Mouse (Mus musculus) forebrain, embryonic 11.5 days (tissue): ENCODE measurements around the gene Nsun7. TPM values are rescaled to one million over a fixed set of nuclear protein-coding genes. Genes with fewer than 3 reads are reported as not detected.
"Not testable (repeated sequence)": the region's sequence is repeated elsewhere in the genome, so short reads cannot be mapped to it uniquely, and the experiment has no call there.

Experiments
- ATAC-seq: fragments of 200-750 bp; cut with Nextera tagmentation; replicated peaks from 2 replicates; pipeline ENCODE4 v1.8.0; 2017; ENCODE audit warnings: moderate TSS enrichment; ENCODE audit not compliant: low FRiP score
- DNase-seq: peaks from one replicate; pipeline ENCODE4 v3.0.0-alpha.2; 2017; ENCODE audit warnings: low spot score
- H3K27ac ChIP-seq: fragments of 300-500 bp; sonication (generic); 2 replicates; pipeline ENCODE4 v1.5.1; 2014; ENCODE audit warnings: low read depth, low read length
- H3K27me3 ChIP-seq: fragments of 300-500 bp; sonication (generic); 2 replicates; pipeline ENCODE4 v1.6.1; 2014; ENCODE audit warnings: mild to moderate bottlenecking, low read length, mixed read lengths; ENCODE audit not compliant: control insufficient read depth, insufficient read depth
- H3K36me3 ChIP-seq: fragments of 300-500 bp; sonication (generic); 2 replicates; pipeline ENCODE4 v1.6.1; 2014; ENCODE audit warnings: mild to moderate bottlenecking, low read length, moderate library complexity, mixed read lengths; ENCODE audit not compliant: control insufficient read depth, insufficient read depth
- H3K4me1 ChIP-seq: fragments of 300-500 bp; sonication (generic); replicated peaks from 2 replicates; pipeline ENCODE4 v1.6.1; 2014; ENCODE audit warnings: low read length, mixed read lengths; ENCODE audit not compliant: control insufficient read depth, insufficient read depth
- H3K4me2 ChIP-seq: fragments of 300-500 bp; sonication (generic); 2 replicates; pipeline ENCODE4 v1.6.1; 2014; ENCODE audit warnings: low read depth, mild to moderate bottlenecking, low read length, moderate library complexity, mixed read lengths; ENCODE audit not compliant: severe bottlenecking
- H3K4me3 ChIP-seq: fragments of 300-500 bp; sonication (generic); 2 replicates; pipeline ENCODE4 v1.5.1; 2014; ENCODE audit warnings: low read depth, low read length
- H3K9ac ChIP-seq: fragments of 300-500 bp; sonication (generic); 2 replicates; pipeline ENCODE4 v1.6.1; 2014; ENCODE audit warnings: low read length
- H3K9me3 ChIP-seq: fragments of 300-500 bp; sonication (generic); 2 replicates; pipeline ENCODE4 v1.6.1; 2016; ENCODE audit warnings: low read length, mixed read lengths; ENCODE audit not compliant: control insufficient read depth
- WGBS: fragments of 180-500 bp; shearing (Covaris S2); extraction: QIAGEN DNeasy Blood & Tissue Kit; methylation state at CpG from one replicate; pipeline ENCODE4 v1.1.7; 2014; 5-methylcytosine and 5-hydroxymethylcytosine counted together
- polyA plus RNA-seq: library from polyadenylated mRNA; unstranded; fragments of >200 nt; fragmentation: Nextera tagmentation; extraction: Ambion mirVana; gene quantifications from 2 replicates; pipeline ENCODE4 v1.2.1, GENCODE M21; 2014

Gene Nsun7
- polyA plus RNA-seq, 1 experiment from 2014 or later = 0.79 TPM

DNA sequence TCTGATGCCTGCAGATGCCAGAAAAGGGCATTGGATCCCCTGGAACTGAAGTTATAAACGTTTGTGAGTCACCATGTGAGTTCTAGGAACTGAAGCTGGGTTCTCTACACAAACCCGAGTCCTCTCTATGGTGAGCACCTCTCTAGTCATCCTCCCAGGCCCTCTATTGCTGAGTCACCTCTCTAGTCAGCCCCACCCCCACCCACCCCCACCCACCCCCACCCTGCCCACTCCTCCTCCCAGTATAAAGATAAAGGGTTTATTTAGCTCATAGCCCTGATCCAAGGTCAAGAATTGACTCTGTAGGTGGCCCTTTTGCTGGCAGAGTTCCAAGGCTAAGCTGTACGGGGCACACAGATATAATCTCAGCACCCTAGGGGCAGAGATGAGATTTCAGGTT is 27.2 kb upstream of the Nsun7 start:
- H3K9ac ChIP-seq = no peak overlapping the region
- 73% methylated on average over 3 of the region's 3 CpGs for WGBS
- no peak for ATAC-seq

DNA sequence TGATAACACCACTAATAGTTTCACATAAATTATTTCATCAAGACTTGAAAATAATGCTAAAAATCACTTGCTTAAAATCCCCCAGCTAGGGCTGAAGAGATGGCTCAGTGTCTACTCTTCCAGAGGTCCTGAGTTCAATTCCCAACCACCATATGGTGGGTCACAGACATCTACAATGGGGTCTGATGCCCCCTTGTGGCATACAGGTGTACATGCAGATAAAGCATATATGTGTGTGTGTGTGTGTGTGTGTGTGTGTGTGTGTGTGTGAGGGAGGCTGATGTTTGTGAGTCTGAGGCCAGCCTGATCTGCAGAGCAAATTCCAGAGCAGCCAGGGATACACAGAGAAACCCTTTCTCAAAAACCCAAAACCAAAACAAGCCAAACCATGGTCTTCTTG is 17.8 kb upstream of the Nsun7 start:
- H3K4me2 ChIP-seq = no peak overlapping the region
- H3K36me3 ChIP-seq = no peaks in the 10 kb centered on the region
- H3K9me3 ChIP-seq = no peaks in the 10 kb centered on the region
- DNase-seq = no peak
- H3K9ac ChIP-seq = no peak overlapping the region
- H3K4me1 ChIP-seq = peaks cover 5% of the 10 kb centered on the region; the same call in 1 of the 2 replicates
- H3K27me3 ChIP-seq = no peaks in the 10 kb centered on the region
- H3K27ac ChIP-seq = no peak overlapping the region
- no peak for ATAC-seq
- no peak overlapping the region for H3K4me3 ChIP-seq

More for the DNA sequence above, 27.2 kb upstream of the Nsun7 start:
- no peak overlapping the region for H3K4me2 ChIP-seq
- no peak overlapping the region for H3K4me3 ChIP-seq
- H3K9me3 ChIP-seq = no peaks in the 10 kb centered on the region
- no peaks in the 10 kb centered on the region for H3K4me1 ChIP-seq
- DNase-seq = no peak
- H3K27ac ChIP-seq = no peak overlapping the region
- H3K36me3 ChIP-seq = no peaks in the 10 kb centered on the region
- no peaks in the 10 kb centered on the region for H3K27me3 ChIP-seq

DNA sequence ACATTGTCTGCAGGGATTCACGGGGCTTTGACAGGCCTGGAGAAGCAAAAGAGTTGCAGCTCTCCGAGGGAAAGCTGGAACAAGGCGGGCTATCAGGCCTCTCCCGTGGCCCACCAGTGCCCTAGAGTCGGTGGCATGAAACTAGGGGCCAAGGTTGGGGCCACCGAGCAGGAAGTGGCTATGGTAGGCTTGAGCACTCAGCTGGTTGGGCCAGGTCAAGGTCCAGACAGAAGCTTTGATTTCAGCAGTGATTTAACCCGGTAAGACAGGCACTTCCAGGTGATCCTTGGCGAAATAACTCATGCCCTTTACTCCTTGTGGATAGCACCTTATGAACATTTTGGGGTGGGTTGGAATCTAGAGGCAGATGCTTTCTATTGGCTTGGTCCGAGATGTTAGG is 16.2 kb upstream of the Nsun7 start:
- no peak overlapping the region for H3K27ac ChIP-seq

DNA sequence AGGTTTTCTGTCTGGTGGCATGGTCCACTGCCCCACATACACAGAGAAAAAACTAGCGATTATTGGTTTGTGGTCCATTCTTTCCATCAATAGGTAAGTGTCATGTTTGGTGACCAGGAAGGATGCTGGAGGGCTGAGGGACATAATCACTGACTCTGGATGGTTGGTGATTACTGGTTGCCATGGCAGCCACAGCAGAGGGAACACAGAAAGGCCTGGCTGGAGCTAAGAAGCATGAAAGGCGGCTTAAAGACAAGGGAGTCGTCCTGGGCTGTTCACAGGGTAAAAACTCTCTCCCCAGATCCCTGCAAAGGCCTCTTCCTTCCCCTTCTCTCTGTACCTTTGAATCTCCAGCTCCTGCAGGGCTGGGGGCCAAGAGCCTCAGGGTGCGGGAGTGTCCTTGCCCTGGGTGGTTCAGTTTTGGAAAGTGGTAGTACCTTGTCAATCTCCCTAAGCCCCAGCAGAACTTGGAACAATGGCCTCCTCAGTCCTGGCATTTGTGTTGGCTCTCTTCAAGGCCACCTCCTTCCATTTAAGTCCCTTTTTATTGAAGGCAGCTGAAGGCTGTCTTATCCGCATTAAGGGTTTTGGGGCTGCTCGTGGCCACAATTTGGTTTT is 15.5 kb upstream of the Nsun7 start:
- H3K36me3 ChIP-seq = no peaks in the 10 kb centered on the region
- H3K4me2 ChIP-seq = no peak overlapping the region
- H3K4me3 ChIP-seq = no peak overlapping the region
- WGBS = 22% methylated on average over 6 of the region's 6 CpGs
- 0 out of 2 replicates have a peak overlapping the region, but pooled peaks have one; percentile 23 for H3K9ac ChIP-seq
- H3K27me3 ChIP-seq = no peaks in the 10 kb centered on the region
- H3K4me1 ChIP-seq = peaks cover 5% of the 10 kb centered on the region; the same call in 1 of the 2 replicates
- ATAC-seq (peak; percentile 58; the same call in 1 of the 2 replicates), DNase-seq (peak; percentile 53)
- H3K9me3 ChIP-seq = no peaks in the 10 kb centered on the region
- H3K27ac ChIP-seq = peak overlapping the region; percentile 4; the same call in 1 of the 2 replicates

More for the DNA sequence above, 16.2 kb upstream of the Nsun7 start:
- Histone ChIP-seq H3K27me3 (no peaks in the 10 kb centered on the region), H3K4me1 (peaks cover 5% of the 10 kb centered on the region; the same call in 1 of the 2 replicates), H3K9ac (no peak overlapping the region), H3K4me2 (no peak overlapping the region), H3K36me3 (no peaks in the 10 kb centered on the region), H3K4me3 (no peak overlapping the region), H3K9me3 (no peaks in the 10 kb centered on the region)
- 89% methylated on average over 9 of the region's 9 CpGs for WGBS
- no peak for DNase-seq
- no peak for ATAC-seq

DNA sequence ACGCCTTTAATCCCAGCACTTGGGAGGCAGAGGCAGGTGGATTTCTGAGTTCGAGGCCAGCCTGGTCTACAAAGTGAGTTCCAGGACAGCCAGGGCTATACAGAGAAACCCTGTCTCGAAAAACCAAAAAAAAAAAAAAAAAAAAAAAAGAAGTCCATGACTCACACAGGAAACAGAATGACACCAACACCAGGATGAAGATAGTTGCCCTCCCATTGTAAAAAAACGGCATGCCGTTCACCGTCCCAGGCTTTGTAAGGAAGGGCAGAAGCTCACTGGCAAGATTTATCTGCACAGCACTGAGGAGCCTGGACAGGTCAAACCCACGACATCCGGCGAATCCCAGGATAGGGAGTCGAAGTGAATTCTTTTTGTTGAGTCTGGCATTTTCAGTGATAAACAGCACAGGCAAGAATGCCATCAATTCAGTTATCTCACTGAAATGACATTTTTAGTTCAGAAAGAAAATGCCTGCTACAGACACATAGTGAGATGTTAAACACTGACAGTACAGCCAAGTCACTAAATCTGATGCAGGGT is 13.7 kb upstream of the Nsun7 start:
- 92% methylated on average over 9 of the region's 10 CpGs for WGBS
- ATAC-seq = no peak
- no peaks in the 10 kb centered on the region for H3K27me3 ChIP-seq

DNA sequence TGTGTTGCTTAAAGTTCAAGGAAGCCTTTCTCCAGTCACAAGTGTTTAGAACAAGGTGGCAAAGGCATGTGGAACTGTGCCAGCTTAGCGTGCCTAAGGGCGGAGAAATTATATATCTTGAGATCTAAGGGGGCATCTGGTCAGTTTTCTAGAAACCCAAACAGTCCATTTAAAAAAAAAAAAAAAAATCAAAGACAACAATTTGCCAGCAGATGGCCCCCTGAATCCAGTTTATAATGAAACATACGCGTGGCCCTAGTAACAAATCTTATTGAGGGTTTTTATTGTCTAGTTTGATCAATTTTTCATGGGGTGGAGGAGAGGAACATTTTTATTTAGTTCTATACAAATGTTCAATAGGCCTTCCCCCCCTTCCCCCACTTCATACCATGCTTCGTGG is 6.5 kb upstream of the Nsun7 start:
- no peak for DNase-seq
- Histone ChIP-seq H3K27me3 (no peaks in the 10 kb centered on the region), H3K4me3 (no peak overlapping the region), H3K27ac (no peak overlapping the region), H3K4me1 (no peaks in the 10 kb centered on the region), H3K9me3 (no peaks in the 10 kb centered on the region), H3K36me3 (no peaks in the 10 kb centered on the region), H3K9ac (no peak overlapping the region), H3K4me2 (no peak overlapping the region)
- no peak for ATAC-seq
- 80% methylated on average over 5 of the region's 5 CpGs for WGBS

More for the DNA sequence above, 13.7 kb upstream of the Nsun7 start:
- H3K4me3 ChIP-seq = no peak overlapping the region
- H3K36me3 ChIP-seq = no peaks in the 10 kb centered on the region
- no peak for DNase-seq
- peaks cover 5% of the 10 kb centered on the region; the same call in 1 of the 2 replicates for H3K4me1 ChIP-seq
- no peak overlapping the region for H3K4me2 ChIP-seq
- no peaks in the 10 kb centered on the region for H3K9me3 ChIP-seq
- no peak overlapping the region for H3K27ac ChIP-seq
- no peak overlapping the region for H3K9ac ChIP-seq

DNA sequence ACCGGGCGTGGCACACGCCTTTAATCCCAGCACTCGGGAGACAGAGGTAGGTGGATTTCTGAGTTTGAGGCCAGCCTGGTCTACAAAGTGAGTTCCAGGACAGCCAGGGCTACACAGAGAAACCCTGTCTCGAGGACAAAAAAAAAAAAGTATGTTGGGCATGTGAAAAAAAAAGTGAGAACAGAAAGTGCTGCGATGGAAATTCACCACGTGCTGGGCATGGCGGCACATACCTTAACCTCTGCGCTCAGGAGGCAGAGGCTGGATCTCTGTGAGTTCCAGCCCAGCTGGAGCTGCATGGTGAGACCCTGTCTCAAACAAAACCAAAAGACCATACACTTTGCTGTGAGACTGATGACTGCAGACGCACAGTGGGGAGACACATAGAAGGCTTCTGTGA is 4.7 kb upstream of the Nsun7 start:
- no peak overlapping the region for H3K4me2 ChIP-seq
- H3K4me1 ChIP-seq = 0 out of 2 replicates have a peak, but pooled peaks cover under 1% of the 10 kb centered on the region
- H3K9me3 ChIP-seq = no peaks in the 10 kb centered on the region
- no peaks in the 10 kb centered on the region for H3K27me3 ChIP-seq
- 86% methylated on average over 10 of the region's 10 CpGs for WGBS
- no peaks in the 10 kb centered on the region for H3K36me3 ChIP-seq
- H3K9ac ChIP-seq = no peak overlapping the region
- DNase-seq = no peak
- no peak for ATAC-seq
- H3K27ac ChIP-seq = no peak overlapping the region
- no peak overlapping the region for H3K4me3 ChIP-seq

DNA sequence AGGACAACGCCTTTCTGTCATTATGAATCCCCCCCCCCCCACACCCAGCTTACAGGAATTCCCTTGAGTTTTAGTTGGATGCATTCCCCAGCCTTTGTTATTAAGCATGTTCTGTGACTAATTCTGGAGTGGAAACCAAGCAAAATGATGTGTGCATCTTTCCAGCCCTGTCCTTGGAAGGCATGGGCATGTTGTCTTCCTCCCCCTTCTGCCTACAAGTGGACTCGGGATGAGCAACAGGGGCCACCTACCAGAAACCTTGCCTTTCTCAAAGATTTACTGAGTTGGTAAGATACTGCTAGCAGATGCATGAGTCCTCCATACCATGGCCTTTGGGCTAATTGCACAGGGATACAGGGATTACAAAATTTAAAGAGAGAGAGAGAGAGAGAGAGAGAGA is 697 bp upstream of the Nsun7 start:
- DNase-seq (no peak), ATAC-seq (no peak)
- Histone ChIP-seq H3K27ac (no peak overlapping the region), H3K9ac (no peak overlapping the region), H3K4me2 (no peak overlapping the region), H3K36me3 (no peaks in the 10 kb centered on the region), H3K4me3 (no peak overlapping the region), H3K4me1 (0 out of 2 replicates have a peak, but pooled peaks cover 2% of the 10 kb centered on the region), H3K9me3 (no peaks in the 10 kb centered on the region), H3K27me3 (no peaks in the 10 kb centered on the region)
- 78% methylated on average over 2 of the region's 2 CpGs for WGBS

DNA sequence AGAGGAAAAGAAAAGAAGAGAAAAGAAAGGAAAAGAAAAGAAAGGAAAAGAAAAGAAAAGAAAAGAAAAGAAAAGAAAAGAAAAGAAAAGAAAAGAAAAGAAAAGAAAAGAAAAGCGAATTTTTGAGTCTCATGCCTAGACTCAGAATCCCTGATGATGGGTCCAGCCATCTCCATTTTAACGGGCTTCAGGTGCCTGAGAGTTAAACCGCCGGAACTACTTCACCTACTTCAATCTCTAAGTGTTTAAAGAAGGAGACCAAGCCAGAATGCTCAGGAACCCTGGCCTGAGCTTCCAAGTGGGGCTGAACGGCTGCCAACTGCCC is 304 bp upstream of the Nsun7 start:
- Histone ChIP-seq H3K9ac (peak overlapping the region; percentile 80), H3K4me3 (peak overlapping the region; percentile 61), H3K4me2 (peak overlapping the region; percentile 92)
- H3K27me3 ChIP-seq, H3K9me3 ChIP-seq, ATAC-seq, H3K4me1 ChIP-seq, H3K27ac ChIP-seq, DNase-seq, H3K36me3 ChIP-seq: not testable (repeated sequence)
- 7% methylated on average over 5 of the region's 5 CpGs for WGBS
